Mouse (Mus musculus): ENCODE data around the gene Taar1. TPM values are rescaled to one million over a fixed set of nuclear protein-coding genes. Genes with fewer than 3 reads are reported as not detected.
A peak's percentile ranks its signal among the peaks of the same experiment; 100 is the strongest.

Taar1 gene
- polyA plus RNA-seq (2012; rRNA removed) (not detected in 2 replicates), polyA plus RNA-seq (2014; fragmentation: Nextera tagmentation; extraction: Ambion mirVana) (not detected in 2 replicates)

- DNase-seq (ENCODE audit: low read depth in 3 of 3, low spot score in 3 of 3) (no peak), ATAC-seq (ENCODE audit: insufficient read depth) (no peak)
- Histone ChIP-seq H3K27me3 (ENCODE audit: control insufficient read depth, insufficient read depth, low read length) (no peaks in the 10 kb centered on the region), H3K36me3 (replicated peaks; ENCODE audit: control insufficient read depth, insufficient read depth, low read depth) (no peaks in the 10 kb centered on the region), H3K27ac (no peak within 1 kb of the TSS), H3K4me3 (ENCODE audit: insufficient read depth in 1 of 2, low read depth in 2 of 2, low read length in 2 of 2) (no peak within 1 kb of the TSS), H3K9ac (replicated peaks) (no peak within 1 kb of the TSS), H3K9me3 (ENCODE audit: control insufficient read depth, low read length) (no peaks in the 10 kb centered on the region), H3K4me1 (replicated peaks; ENCODE audit: control insufficient read depth in 2 of 2, insufficient read depth in 2 of 2, low read length in 1 of 2) (no peaks in the 10 kb centered on the region), H3K4me2 (ENCODE audit: low read depth) (no peak within 1 kb of the TSS)
- TF ChIP-seq CTCF (IDR thresholded peaks at IDR 0.05; ENCODE audit: low read depth) (no peak), EP300 (IDR thresholded peaks at IDR 0.05; ENCODE audit: low read depth) (no peak)
- WGBS (ENCODE audit: insufficient replicate concordance), result 63% methylated on average over 4 of the region's 4 CpGs
Measured at GRCm38 (mm10) chr10:23920056-23920455, at the start of gene Taar1. Gene Taar1, plus strand, starts transcription at chr10:23920356.

GRCm38 (mm10) chr10:23880695-23881094 is 39.5 kb upstream of the Taar1 start:
- Histone ChIP-seq H3K4me1 (replicated peaks; ENCODE audit: control insufficient read depth in 2 of 2, insufficient read depth in 2 of 2, low read length in 1 of 2) (no peaks in the 10 kb centered on the region), H3K4me3 (ENCODE audit: insufficient read depth in 1 of 2, low read depth in 2 of 2, low read length in 2 of 2) (no peak overlapping the region), H3K27ac (no peak overlapping the region), H3K9me3 (ENCODE audit: control insufficient read depth, low read length) (no peaks in the 10 kb centered on the region), H3K36me3 (replicated peaks; ENCODE audit: control insufficient read depth, insufficient read depth, low read depth) (no peaks in the 10 kb centered on the region), H3K9ac (replicated peaks) (no peak overlapping the region), H3K4me2 (ENCODE audit: low read depth) (no peak overlapping the region), H3K27me3 (ENCODE audit: control insufficient read depth, insufficient read depth, low read length) (no peaks in the 10 kb centered on the region)
- TF ChIP-seq CTCF (IDR thresholded peaks at IDR 0.05; ENCODE audit: low read depth), result peak; percentile 39
- TF ChIP-seq EP300 (IDR thresholded peaks at IDR 0.05; ENCODE audit: low read depth), result no peak
- ATAC-seq (ENCODE audit: insufficient read depth) (no peak), DNase-seq (ENCODE audit: low read depth in 3 of 3, low spot score in 3 of 3) (no peak)
- 64% methylated on average over 6 of the region's 6 CpGs for WGBS (ENCODE audit: insufficient replicate concordance)

GRCm38 (mm10) chr10:23884910-23885309 is 35.2 kb upstream of the Taar1 start:
- TF ChIP-seq CTCF (IDR thresholded peaks at IDR 0.05; ENCODE audit: low read depth) (no peak), EP300 (IDR thresholded peaks at IDR 0.05; ENCODE audit: low read depth) (no peak)
- no peak for DNase-seq (ENCODE audit: low read depth in 3 of 3, low spot score in 3 of 3)

GRCm38 (mm10) chr10:23886060-23886459 is 34.1 kb upstream of the Taar1 start:
- ATAC-seq (ENCODE audit: insufficient read depth) (no peak), DNase-seq (ENCODE audit: low read depth in 3 of 3, low spot score in 3 of 3) (no peak)
- Histone ChIP-seq H3K27ac (no peak overlapping the region), H3K4me3 (ENCODE audit: insufficient read depth in 1 of 2, low read depth in 2 of 2, low read length in 2 of 2) (no peak overlapping the region), H3K4me1 (replicated peaks; ENCODE audit: control insufficient read depth in 2 of 2, insufficient read depth in 2 of 2, low read length in 1 of 2) (no peaks in the 10 kb centered on the region), H3K9me3 (ENCODE audit: control insufficient read depth, low read length) (no peaks in the 10 kb centered on the region), H3K27me3 (ENCODE audit: control insufficient read depth, insufficient read depth, low read length) (no peaks in the 10 kb centered on the region), H3K36me3 (replicated peaks; ENCODE audit: control insufficient read depth, insufficient read depth, low read depth) (no peaks in the 10 kb centered on the region), H3K9ac (replicated peaks) (no peak overlapping the region), H3K4me2 (ENCODE audit: low read depth) (no peak overlapping the region)
- TF ChIP-seq EP300 (IDR thresholded peaks at IDR 0.05; ENCODE audit: low read depth), result no peak
- TF ChIP-seq CTCF (IDR thresholded peaks at IDR 0.05; ENCODE audit: low read depth), result no peak
- 37% methylated on average over 3 of the region's 3 CpGs for WGBS (ENCODE audit: insufficient replicate concordance)

More at GRCm38 (mm10) chr10:23884910-23885309, 35.2 kb upstream of the Taar1 start:
- H3K27me3 ChIP-seq (ENCODE audit: control insufficient read depth, insufficient read depth, low read length), result no peaks in the 10 kb centered on the region
- H3K27ac ChIP-seq, result no peak overlapping the region
- no peaks in the 10 kb centered on the region for H3K4me1 ChIP-seq (replicated peaks; ENCODE audit: control insufficient read depth in 2 of 2, insufficient read depth in 2 of 2, low read length in 1 of 2)
- ATAC-seq (ENCODE audit: insufficient read depth), result no peak
- H3K4me2 ChIP-seq (ENCODE audit: low read depth), result no peak overlapping the region
- 64% methylated on average over 1 of the region's 1 CpGs for WGBS (ENCODE audit: insufficient replicate concordance)
- no peaks in the 10 kb centered on the region for H3K36me3 ChIP-seq (replicated peaks; ENCODE audit: control insufficient read depth, insufficient read depth, low read depth)
- H3K9ac ChIP-seq (replicated peaks), result no peak overlapping the region
- H3K4me3 ChIP-seq (ENCODE audit: insufficient read depth in 1 of 2, low read depth in 2 of 2, low read length in 2 of 2), result no peak overlapping the region
- no peaks in the 10 kb centered on the region for H3K9me3 ChIP-seq (ENCODE audit: control insufficient read depth, low read length)

GRCm38 (mm10) chr10:23892987-23893386 is 27.2 kb upstream of the Taar1 start:
- no peak for ATAC-seq (ENCODE audit: insufficient read depth)
- Histone ChIP-seq H3K4me3 (ENCODE audit: insufficient read depth in 1 of 2, low read depth in 2 of 2, low read length in 2 of 2) (no peak overlapping the region), H3K27ac (no peak overlapping the region), H3K27me3 (ENCODE audit: control insufficient read depth, insufficient read depth, low read length) (no peaks in the 10 kb centered on the region), H3K36me3 (replicated peaks; ENCODE audit: control insufficient read depth, insufficient read depth, low read depth) (no peaks in the 10 kb centered on the region), H3K4me1 (replicated peaks; ENCODE audit: control insufficient read depth in 2 of 2, insufficient read depth in 2 of 2, low read length in 1 of 2) (peaks cover 0 to 2% of the 10 kb centered on the region in 2 experiments; a peak in 1 of 4 replicates), H3K4me2 (ENCODE audit: low read depth) (no peak overlapping the region), H3K9ac (replicated peaks) (no peak overlapping the region), H3K9me3 (ENCODE audit: control insufficient read depth, low read length) (no peaks in the 10 kb centered on the region)
- 43% methylated on average over 1 of the region's 1 CpGs for WGBS (ENCODE audit: insufficient replicate concordance)
- no peak for DNase-seq (ENCODE audit: low read depth in 3 of 3, low spot score in 3 of 3)
- TF ChIP-seq EP300 (IDR thresholded peaks at IDR 0.05; ENCODE audit: low read depth) (no peak), CTCF (IDR thresholded peaks at IDR 0.05; ENCODE audit: low read depth) (no peak)

Data from liver, embryonic 14.5 days (tissue).